Mouse (Mus musculus): ENCODE data around the gene Gm6902. TPM values are rescaled to one million over a fixed set of nuclear protein-coding genes. Genes with fewer than 3 reads are reported as not detected.
"Not testable (repeated sequence)": the region's sequence is repeated elsewhere in the genome, so short reads cannot be mapped to it uniquely, and the experiment has no call there.

Gm6902 gene
- polyA plus RNA-seq (2015; fragmentation: Nextera tagmentation; extraction: Ambion mirVana) = not detected in 2 replicates

DNA sequence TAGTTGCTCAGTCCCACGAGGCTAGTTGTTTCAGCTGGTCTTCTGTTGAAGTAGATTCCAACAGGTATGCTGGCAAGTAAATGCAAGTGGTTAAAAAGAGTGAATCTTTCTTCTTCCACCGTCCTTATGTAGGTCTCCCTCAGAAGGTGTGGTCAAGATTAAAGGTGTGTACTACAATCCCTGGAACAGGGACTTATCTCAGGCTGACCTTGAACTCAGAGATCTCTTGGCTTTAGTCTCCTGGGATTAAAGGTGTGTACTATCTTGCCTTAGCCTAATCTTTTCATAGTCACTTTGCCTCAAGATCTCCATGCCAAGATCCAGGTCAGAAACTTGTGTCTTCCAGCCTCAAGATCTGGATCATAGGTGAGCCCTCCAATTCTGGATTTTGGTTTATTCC, at the start of gene Gm6902:
Gene Gm6902 (minus strand): TSS at position 101 of the 400 bp plus-strand sequence.
- not testable (repeated sequence) for ATAC-seq (ENCODE audit: low FRiP score); H3K9ac ChIP-seq (replicated peaks); H3K9me3 ChIP-seq (replicated peaks); H3K36me3 ChIP-seq; H3K4me2 ChIP-seq; H3K4me3 ChIP-seq (replicated peaks); H3K4me1 ChIP-seq; H3K27me3 ChIP-seq (replicated peaks); H3K27ac ChIP-seq (replicated peaks)
- no CpG with 5 or more reads among the region's 2 CpGs for WGBS

DNA sequence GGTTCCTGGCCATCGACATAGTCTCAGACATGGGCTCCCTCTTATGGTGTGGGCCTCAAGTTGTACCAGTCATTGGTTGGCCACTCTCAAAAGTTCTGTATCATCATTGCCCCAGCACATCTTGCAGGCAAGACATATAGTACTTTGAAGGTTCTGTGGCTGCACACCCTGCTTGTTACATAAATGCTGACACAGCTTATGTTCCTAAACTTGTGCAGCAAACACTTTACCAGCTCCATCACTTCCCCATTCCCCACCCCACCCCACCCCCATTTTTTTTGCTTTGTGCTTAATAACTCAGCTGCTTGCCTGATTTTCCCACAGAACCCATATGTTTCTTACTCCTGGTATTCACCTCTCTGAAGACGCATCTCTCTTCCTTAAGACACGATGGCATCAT, 22.2 kb upstream of the Gm6902 start, which contains the start of gene Nlrp4e:
Gene Nlrp4e (plus strand): TSS at position 301 of the 400 bp plus-strand sequence.
- ATAC-seq (ENCODE audit: low FRiP score); H3K4me3 ChIP-seq (replicated peaks); H3K27ac ChIP-seq (replicated peaks); H3K4me1 ChIP-seq; H3K4me2 ChIP-seq; H3K36me3 ChIP-seq; H3K27me3 ChIP-seq (replicated peaks); H3K9ac ChIP-seq (replicated peaks): not testable (repeated sequence)
- 93% methylated on average over 3 of the region's 3 CpGs for WGBS
- peaks cover 14% of the 10 kb centered on the region; the same call in 1 of the 2 replicates for H3K9me3 ChIP-seq (replicated peaks)

GRCm38 (mm10) chr7:23251582-23251981, 27.1 kb downstream of the Gm6902 start, which contains the start of gene Vmn1r166:
TSS of gene Vmn1r166 (minus strand) at chr7:23251682.
- H3K4me2 ChIP-seq; ATAC-seq (ENCODE audit: low FRiP score); H3K9ac ChIP-seq (replicated peaks); H3K4me3 ChIP-seq (replicated peaks); H3K27me3 ChIP-seq (replicated peaks); H3K36me3 ChIP-seq; H3K9me3 ChIP-seq (replicated peaks); H3K4me1 ChIP-seq; H3K27ac ChIP-seq (replicated peaks): not testable (repeated sequence)
- no CpG with 5 or more reads among the region's 2 CpGs for WGBS

Other genes with a start within 250 kb of the Gm6902 start
- gene Vmn1r163, start 223.4 kb downstream of the Gm6902 start, polyA plus RNA-seq (2015; fragmentation: Nextera tagmentation; extraction: Ambion mirVana) = not detected in 2 replicates
- gene Gm8720, start 211.4 kb downstream of the Gm6902 start, polyA plus RNA-seq (2015; fragmentation: Nextera tagmentation; extraction: Ambion mirVana) = not detected in 2 replicates
- not detected in 2 replicates for gene Gm10662, start 134.4 kb downstream of the Gm6902 start, polyA plus RNA-seq (2015; fragmentation: Nextera tagmentation; extraction: Ambion mirVana)
- gene Vmn1r165, start 61.6 kb downstream of the Gm6902 start, polyA plus RNA-seq (2015; fragmentation: Nextera tagmentation; extraction: Ambion mirVana) = not detected in 2 replicates
- not detected in 2 replicates for gene Vmn1r166, start 27.2 kb downstream of the Gm6902 start, polyA plus RNA-seq (2015; fragmentation: Nextera tagmentation; extraction: Ambion mirVana)
- not detected in 2 replicates for gene Nlrp4e, start 22.3 kb upstream of the Gm6902 start, polyA plus RNA-seq (2015; fragmentation: Nextera tagmentation; extraction: Ambion mirVana)
- gene Nlrp5, start 107.0 kb upstream of the Gm6902 start, polyA plus RNA-seq (2015; fragmentation: Nextera tagmentation; extraction: Ambion mirVana) = not detected in 2 replicates
- gene Vmn1r167, start 228.3 kb upstream of the Gm6902 start, polyA plus RNA-seq (2015; fragmentation: Nextera tagmentation; extraction: Ambion mirVana) = not detected in 2 replicates

Measured in neural tube, embryonic 15.5 days (tissue).